Mouse (Mus musculus) hematopoietic stem cell, adult 5-6 weeks (primary cell): ENCODE measurements at regions not wholly inside any gene's neighbourhood (a gene's known extent, or its start where the extent isn't known, plus 50 kb on each side); places are given as distances from the start of the nearest gene placed in this dataset.

Experiments
- ATAC-seq, 2 experiments: fragments of 125-278 bp in 1 of 2; replicated peaks in 1 of 2; 2 replicates each; pipeline ENCODE4 v1.8.0; 2016 to 2017; ENCODE audit warnings: inconsistent platforms in 2 of 2, mild to moderate bottlenecking in 2 of 2, moderate number of reproducible peaks in 2 of 2, low read depth in 1 of 2, moderate TSS enrichment in 1 of 2; ENCODE audit not compliant: low FRiP score in 2 of 2, poor library complexity in 2 of 2, severe bottlenecking in 2 of 2, insufficient read depth in 1 of 2, low TSS enrichment in 1 of 2

DNA sequence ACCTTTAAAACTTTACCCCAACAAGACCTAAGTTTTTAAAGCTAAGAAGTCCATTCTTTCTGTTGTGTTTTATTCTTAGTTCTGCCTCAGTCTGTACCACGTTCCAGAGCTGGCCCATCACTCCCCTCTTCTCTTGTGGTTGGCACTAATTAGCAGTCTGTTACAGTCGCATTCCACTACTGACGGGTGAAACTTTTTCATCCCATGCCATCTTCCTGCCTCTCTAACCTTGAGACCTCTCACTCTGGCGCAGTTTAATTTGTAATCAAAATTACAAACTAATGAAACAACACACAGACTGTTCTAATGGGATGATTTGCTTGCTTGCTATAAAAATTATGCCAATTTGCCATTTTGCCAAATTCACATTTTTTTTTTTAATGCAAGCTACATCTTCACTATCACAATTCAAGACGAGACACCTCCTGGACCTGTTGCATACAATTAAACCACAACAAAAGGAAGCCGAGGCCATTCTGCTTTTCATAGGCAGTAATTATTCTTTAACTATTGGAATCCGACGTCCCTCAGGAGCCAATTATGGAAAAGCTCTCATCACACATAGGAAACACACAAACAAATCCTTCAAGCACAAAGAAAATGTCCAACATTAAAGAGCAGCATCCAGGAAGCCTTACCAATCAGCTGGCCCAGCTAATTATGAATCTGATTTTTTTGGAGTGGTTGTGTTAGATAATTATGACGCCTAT is 138.1 kb upstream of the Irx5 start:
- ATAC-seq: no peak

DNA sequence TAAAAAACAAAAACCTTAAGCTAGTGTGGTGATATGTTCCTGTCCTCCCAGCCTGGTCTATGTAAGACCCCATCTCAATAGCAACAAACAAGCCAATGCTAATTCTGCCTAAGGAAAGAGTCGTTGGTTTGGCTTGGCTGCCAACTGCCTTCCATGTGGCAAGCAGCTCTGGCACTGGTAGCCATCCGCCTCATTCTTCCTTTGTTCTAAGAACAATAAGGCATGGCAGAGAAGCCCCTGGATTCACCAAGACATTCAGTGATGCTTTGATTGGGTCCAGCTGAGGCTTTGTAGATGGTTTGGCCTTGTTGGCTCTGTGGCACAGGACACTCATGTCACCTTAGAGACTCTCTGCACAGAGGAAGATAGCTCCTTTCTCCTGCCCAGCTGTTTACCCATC is 139.9 kb upstream of the Irx5 start:
- ATAC-seq: no peak

DNA sequence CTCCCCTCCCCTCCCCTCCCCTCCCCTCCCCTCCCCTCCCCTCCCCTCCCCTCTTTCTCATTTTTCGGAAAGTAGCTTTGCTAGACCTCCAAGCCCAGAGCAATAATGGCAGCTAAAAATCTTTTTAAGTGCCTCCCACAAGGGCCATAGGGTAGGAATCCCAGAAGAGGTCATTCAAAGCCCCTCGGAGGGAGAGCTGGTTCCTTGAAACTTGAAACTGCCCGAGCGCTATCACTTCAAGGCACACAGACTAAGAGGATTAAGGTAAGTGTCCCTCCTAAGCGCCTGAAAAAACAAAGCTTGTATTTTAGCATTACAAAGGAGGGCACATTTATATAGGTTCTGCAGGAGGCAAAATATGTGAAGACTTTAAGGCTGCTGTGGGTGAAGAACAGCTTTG is 141.2 kb upstream of the Irx5 start:
- ATAC-seq: no peak

DNA sequence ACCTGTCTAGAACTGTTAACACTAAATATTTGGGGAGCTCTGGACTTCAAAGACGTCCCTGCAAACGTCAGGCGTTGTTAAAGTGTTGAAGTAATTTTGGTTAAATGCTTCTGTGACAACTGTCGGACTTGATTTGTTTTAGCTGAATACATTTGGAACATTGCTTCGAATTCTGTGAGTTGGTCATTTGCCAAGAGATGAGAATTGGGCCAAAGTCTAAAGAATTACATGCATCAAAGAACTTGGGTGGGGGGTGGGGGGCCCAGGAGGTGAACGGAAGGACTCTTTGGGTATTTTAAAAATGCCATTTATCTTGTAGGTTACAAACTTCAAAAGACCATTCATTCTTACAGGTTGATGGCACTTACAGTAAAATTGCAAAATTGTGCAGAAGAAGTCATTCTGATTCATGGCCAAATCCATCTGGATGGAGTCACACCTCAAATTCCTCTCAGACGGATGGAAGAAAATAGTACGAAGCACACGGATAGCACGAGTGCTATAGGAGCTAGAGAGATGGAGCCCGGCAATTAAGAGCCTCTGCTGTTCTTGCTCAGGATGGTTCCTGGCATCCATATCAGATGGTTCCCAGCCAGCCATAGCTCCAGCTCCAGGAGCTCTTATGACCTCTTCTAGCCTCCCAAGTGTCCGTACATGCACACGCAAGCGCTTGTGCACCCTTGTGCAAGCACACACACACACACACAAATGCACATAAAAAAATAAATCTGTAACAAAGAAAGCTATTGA is 144.5 kb upstream of the Irx5 start:
- ATAC-seq: no peak

DNA sequence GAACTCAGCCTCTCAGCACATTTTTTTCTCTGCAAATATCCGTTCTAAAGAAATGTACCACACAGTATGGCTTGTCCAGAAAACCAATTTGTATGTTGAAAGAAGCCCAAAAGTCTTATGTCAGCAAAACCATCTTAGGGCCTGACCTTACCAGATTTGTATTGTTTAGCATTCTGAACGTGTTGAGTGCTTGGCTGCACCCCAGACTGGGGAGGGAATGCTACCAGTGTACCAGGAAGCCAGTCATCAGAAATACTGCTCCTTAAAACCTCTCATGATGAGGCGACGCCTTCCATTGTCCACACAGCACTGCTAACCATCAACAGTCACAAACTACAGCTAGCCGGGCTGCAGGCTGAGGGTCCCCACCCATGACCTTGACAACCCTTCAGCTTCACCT is 148.3 kb upstream of the Irx5 start:
- ATAC-seq: no peak

DNA sequence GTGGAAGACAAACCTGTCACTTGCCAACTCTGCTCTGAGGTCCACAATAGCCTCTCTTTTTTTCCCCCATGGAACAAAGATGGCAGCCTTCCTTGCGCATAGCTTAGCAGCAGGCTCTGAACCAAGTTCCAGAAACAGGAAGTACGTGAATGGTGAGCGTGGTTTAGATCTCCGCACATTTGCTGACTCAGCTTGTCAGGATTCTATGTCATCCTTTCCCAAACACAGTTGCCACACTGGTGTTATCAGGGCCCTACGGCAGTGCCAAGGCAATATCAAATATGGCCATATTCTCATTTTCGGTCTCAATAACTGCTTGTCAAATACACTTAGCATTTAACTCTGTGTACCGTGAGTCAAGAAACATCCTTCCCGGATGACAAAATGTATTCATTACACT is 161.8 kb upstream of the Irx5 start:
- no peak for ATAC-seq

DNA sequence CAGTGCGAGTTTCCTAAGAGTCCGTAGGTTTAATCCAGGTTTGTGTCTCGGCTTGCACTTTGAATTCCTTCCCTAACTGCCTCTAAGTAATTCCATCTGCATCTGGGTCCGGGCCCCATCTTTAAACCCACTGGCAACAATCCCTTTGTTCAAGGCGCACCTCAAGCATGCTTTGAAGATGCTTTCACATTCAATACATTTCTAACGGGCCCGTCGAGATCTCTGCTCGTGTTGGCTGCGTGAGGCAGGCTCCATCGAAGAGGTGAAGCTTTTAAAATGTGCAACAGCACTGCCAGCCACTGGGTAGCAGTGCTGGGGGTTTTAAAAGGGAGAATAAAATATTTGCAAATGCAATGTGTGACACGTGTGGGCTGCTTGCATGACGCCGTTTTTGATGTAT is 163.4 kb upstream of the Irx5 start:
- ATAC-seq: no peak

DNA sequence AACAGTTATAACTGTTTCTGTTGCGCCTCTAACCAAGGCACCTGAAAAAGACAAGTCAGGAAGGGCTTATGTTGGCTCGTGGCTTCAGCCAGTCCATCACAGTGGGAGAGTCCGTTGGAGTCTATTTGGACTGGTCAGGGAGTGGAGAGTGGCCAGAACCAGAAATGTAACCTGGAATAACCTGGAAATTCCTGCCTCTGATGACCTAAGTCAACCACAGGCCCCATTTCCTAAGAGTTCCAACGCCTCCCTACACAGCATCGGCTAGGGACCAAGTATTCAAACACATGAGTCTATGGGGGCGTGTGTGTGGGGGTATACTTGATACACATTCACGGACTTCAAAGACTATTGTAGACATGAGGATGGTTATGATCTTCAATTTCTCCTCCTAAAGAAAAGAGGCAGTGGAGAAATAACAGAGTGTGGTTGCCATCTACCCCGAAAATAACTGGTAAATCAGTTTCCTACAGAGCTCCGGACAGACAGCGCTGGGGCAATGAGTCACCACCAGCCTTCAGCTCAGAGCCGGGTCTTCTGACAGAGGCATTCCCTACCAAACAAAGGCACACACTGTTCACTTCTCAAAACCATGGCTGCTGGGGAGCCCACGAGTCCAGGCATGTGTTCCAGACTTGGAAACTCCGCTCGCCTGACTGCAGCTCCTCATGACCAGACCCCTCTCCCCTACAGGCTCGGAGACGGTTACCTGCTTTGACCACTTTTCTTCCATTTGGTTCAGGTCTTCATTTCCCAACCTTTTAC is 167.0 kb upstream of the Irx5 start:
- no peak for ATAC-seq

DNA sequence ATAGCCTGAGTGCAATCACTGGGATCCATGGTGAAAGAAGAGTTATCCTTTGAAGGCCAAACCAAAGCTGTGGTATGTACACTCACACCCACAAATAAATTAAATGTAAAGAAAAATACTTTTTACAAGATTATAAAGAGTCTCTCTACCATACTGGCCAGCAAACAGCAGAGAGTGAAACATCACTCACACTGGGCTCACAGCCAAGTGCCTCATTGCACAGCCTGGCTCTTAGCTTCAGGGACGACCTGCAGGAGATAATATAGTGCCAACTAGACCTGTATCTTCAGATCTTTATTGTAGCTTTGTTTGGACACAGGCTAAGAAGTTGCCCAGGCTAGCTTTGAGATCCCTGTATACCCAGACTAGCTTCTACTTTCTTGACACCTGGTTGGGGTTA is 174.1 kb upstream of the Irx5 start:
- no peak for ATAC-seq

DNA sequence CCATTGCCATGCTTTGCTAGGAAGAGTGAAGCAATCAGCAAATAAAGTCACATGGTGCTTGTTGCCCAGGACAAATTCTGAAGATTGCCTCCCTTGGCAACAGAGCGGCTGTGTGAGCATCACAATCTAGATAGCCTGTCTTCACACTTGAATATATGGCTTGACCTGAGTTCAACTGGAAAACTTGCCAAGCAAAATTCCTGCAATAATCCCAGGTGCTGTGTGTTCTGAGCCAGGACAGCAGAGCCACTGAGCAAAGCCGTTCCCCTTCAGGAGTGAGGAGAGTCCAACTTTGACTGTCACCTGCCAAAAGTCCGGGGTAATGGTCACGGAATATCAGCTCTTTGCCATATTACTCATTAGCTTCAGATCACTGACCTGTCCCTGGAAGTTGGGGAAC is 176.8 kb upstream of the Irx5 start:
- ATAC-seq: no peak

DNA sequence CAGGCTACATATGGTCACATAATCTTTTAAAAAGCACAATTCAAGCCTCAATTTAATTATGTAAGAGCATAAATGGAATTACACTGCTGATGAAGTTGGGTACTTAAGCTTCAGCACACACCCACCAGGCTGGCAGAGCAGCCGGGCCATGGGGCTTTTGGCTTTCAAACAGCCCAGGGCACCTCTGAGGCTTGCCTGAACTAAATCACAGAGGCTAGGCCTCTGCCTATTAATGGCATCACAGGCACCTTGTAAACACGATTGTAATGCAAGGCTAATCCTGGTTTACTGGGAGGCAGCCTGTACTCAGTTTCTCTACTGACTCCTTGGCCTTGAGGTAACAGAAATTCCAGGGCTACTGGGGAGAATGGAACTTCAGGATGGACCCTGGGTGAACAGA is 178.1 kb upstream of the Irx5 start:
- ATAC-seq: no peak

DNA sequence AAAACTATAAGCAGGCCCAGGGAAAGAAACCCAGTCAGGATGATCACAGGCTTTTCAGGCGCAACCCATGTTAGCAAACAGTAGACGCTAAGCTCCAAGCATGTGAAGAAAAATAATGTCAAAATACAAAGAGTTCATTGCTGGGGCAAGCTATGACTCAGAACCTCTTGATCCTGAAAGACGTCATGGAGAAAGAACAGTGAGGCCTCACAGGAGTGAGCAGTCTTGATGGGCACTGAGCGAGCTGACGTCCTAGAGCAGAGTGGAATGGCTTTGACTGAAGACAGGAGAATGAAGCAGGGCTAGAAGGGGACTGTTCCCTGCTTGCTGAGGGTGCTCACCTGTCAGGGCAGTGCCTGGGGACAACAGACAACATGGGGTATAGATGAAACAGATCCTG is 181.3 kb upstream of the Irx5 start:
- no peak for ATAC-seq

DNA sequence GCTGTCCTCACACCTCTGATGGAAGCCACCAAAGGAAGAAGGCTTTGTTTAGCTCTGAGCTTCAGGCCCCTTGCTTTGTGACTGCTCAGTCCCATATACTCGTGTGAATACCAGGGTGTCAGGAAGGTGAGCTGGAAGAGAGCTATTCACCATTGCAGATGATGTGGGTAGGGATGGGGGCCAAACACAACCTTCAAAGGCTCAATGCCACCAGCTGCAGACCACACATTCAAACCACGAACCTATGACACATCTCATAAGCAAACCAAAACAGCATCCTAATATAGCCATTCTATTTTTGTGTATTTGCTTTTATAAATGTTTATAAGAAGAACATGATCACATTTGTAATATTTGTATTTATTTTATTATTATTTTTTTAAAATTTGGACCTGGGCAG is 183.3 kb upstream of the Irx5 start:
- no peak for ATAC-seq

DNA sequence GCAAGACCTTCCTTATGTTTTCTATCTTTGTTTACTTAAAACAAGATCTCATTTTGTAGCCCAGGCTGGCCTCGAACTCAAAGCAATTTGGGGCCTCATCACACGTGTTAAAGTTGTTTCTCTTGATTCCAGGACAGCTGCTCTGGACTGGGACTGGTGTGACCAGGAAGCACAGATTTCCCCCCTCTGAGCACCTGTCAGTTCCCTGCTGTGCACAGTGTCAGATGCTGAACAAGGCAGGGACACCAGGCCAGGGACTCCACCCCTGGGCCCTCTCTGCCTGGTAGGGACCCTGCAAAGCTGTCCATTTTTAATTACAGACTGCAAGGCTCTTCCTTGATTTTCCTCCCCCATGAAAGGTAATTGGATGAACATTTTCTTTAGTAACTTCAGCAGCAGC is 185.8 kb upstream of the Irx5 start:
- ATAC-seq: no peak

DNA sequence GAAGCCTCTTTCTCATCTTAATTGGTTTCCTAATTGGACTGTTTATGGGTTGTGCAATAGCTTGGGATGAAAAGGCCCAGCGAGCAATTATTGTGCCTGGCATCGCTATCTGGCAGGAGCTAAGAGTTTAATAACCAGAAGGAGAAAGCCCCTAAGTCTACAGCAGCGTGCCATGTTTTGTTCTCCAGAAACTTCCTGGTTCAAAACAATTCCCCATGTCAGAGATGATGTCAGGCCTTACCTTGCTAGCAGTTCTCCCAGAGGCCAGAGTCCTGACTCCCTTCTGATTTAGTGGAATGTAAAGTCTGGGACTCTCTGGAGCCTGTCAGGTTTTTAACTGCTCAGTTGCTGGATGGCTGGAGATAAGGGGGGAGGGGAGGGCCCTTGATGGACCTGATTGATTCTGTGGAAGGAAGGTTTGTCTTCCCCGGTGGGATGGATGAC is 190.1 kb upstream of the Irx5 start:
- no peak for ATAC-seq

DNA sequence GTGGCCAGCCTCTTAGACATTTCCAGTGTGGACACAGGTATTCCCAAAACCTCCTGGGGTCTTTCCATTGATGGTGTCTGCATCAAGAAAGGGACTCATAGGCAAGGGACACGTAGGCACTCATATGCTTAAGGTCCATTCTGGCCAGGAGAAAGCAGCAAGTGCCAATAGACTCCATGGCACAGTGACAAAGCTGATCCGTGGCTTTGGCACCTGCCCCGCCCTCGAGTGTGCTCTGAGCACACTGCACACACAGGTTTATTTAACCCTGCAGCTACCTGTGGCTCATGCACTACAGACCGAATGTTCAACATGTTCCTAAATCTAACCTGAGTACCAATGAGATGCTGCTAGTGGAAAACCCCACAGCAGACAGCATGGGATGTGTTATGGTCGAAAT is 192.1 kb upstream of the Irx5 start:
- no peak for ATAC-seq

DNA sequence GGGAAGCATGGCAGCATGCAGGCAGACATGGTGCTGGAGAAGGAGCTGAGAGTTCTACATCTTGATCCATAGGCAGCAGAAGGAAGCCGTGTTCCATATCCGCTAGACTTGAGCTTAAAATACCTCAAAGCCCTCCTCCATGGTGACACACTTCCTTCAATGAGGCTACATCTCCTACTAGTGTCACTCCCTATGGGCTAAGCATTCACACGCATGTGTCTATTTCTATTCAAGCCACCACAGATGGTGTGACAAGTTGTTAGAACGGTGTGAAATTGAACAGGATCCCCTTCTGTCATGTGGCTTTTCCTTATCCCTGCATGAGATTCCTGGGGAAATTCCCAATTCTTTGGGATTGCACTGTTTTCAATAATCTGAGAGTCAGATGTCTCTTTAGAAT is 192.9 kb upstream of the Irx5 start:
- no peak for ATAC-seq

DNA sequence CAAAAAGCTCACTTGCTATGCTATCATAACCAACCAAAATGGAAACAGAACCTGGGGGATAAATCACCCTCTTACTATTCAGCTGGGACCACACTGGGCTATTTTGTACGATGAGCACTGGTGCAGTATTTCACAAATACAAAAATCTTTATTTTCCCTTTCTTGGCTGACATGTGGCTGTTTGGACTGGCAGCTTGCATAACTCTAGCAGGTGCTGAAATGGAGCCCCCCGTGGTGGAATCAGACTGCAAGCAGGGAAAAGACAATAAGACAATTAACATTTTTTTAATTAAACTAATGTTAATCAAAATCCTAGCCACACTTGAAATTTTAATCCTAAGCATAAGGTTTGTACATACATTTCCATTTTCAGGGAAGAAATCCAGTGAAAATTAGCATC is 196.4 kb upstream of the Irx5 start:
- ATAC-seq: no peak
